Mouse (Mus musculus): ENCODE measurements around the gene Ccr9.

Gene Ccr9

DNA sequence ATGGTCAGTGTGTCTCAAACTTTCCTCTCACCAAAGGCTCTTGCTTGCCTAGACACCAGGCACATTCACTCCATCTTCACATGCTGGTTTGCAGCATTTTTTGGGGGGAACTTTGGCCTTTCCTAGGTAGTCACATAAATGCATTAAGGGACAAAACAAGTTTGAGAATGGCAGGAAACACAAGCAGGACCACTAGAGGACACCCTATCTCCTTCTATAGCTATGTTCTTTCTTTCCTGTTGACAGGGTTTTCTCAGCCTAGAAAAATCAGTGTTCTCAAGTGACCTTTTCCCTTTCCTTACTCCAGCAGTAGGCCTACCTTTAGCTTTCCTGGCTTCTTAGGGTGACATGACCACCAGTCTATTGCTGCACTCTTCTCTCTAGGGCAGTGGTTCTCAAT is 124.7 kb downstream of the Ccr9 start:
- no peak for DNase-seq (ENCODE audit: low spot score)

DNA sequence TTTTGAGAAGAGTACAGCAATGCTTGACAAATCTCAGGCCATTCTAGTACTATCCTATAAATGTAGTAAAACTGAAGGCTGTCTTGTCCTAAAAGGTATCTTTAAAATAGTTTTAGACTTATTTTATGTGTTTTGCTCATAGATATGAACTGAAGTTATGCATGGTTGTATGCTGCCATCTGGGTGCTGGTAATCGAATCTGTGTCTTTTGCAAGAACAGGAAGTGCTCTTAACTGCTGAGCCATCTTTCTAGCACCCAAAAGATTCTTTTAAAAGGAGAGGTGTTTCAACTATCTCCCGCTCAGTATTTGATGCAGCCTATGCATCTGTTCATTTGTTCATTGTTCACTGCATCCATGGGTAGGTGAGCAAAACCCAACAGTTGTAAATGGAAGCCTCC is 127.0 kb downstream of the Ccr9 start:
- no peak for DNase-seq (ENCODE audit: low spot score)

DNA sequence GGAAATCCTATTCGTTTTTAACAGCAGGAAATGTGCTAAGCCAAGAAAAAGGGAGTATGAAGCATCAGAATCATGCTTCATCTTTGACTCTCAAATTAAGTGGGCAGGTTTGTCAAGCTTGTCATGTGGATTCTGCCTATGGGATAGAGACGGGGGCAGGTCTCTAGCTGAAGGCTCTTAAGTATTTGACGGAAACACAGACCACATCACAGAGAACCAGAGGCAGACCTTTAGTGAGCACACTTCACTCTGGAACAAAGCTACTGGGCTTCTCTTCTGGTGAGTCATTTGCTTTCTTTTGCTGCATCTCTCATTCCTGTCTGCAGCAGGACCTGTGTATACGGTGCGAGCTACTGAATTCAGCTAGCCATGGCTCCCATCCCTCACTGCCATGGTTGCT is 128.0 kb downstream of the Ccr9 start, which contains the start of gene Cxcr6:
TSS of gene Cxcr6 (plus strand) at position 209 of the 400 bp plus-strand sequence.
- DNase-seq (ENCODE audit: low spot score), result no peak

DNA sequence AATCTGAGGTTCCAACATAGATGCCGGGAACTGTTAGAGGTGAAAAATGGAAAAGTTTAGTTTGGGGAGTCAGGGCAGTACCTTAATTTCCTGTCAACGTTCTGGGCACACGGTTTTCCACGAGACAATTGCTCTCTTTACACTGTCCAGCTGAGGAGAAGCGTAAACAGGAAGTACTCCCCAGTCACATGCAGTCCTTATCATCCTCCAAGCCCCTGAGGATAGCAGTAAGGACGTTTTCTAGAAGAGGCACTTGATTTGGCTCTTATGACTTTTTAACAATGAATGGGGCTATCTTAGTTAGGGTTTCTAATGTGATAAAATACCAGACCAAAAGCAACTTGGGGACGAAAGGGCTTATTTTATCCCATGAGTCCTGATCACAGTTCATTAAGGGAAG is 130.3 kb downstream of the Ccr9 start:
- no peak for DNase-seq (ENCODE audit: low spot score)

DNA sequence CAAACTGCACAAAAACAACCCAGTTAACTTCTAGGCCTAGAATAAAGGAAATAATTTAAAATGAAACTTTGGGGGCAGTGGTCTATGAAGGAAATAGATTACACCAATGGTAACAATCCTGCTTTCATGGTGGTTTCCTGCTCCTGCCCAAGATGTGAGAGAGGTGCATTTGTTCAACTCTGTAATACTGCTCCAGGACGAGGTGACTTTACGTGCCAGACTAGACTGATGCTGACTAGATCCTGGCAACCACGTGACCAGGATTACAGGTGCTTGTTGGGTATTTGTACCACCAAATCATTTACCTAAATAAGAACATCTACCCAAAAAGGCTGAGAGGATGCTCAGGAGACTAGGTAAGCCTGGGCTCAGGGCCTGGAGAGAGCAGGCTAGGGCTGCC is 133.6 kb downstream of the Ccr9 start:
- DNase-seq (ENCODE audit: low spot score), result no peak

DNA sequence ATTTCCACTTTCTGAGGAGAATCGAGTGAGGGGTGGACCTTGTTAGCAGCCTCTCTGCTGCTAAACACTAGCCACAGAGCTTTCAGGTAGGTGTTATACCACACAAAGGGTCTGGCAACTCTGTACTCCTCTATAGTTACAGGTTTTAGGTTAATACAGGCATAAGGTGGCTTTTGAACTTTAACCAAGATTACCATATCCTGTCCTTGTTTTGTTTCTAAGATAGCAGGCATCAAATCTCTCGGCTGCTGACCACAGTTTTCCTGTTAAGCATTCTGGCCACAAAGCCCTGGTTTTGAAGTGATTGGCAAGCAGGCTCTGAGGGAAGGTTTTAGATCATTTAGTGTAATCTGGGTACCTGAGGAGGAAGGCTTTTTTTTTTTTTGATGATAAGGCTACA is 136.1 kb downstream of the Ccr9 start:
- no peak for DNase-seq (ENCODE audit: low spot score)

DNA sequence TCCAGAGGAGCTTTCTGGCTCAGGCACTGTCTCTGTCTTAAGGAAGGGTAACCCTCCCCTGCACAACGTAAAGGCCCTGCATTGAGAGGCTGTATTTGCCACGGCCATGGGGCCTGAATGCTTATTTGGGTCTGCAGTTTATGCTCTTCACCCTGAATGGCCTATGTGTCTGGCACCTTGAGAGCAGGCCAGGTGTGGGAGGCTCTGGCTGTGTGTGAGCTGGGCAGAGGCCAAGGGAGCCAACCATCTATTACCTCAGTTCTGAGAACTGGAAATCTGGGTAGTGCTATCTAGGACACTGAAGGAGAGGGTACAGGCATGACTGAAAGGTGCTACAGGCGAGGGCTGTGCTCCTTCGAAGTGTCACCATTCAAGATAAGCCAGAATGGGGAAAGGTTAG is 136.6 kb downstream of the Ccr9 start:
- no peak for DNase-seq (ENCODE audit: low spot score)

DNA sequence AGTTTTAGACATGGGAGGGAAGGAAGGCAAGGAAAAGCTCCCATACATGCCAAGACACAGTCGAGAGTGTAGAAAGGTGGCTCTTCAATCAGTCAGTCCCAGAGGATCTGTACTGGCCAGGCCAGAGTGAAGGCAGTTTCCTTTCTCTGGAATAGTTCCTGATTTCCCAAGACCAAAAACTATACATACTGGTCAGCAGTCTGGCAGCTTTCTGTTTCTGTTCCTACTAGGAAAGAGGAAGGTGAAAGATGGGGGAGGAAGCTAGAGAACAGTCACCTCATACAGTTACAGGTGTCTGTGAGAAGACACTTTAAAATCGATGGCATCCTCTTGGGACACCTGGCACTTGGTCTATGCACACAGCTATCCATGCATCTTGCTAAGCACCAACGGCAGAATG is 137.2 kb downstream of the Ccr9 start:
- no peak for DNase-seq (ENCODE audit: low spot score)

DNA sequence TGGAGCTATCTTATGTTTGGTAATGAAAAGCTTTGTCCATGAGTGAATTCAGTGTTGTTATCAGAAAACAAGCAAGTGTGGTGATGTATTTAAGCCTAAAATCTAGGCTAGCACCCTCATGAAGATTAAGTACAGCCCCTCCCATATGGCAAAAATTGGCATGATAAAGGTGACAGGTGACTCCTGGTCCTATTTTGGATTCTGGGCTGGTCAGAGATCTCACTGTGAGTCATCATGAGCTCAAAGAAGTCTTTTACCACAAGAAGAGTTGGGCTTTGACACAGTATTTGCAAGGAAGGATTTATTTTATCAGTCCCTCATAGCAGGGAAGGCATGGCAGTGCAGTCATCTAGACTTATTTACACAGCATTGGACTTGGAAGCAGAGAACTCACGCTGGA is 137.8 kb downstream of the Ccr9 start:
- no peak for DNase-seq (ENCODE audit: low spot score)

DNA sequence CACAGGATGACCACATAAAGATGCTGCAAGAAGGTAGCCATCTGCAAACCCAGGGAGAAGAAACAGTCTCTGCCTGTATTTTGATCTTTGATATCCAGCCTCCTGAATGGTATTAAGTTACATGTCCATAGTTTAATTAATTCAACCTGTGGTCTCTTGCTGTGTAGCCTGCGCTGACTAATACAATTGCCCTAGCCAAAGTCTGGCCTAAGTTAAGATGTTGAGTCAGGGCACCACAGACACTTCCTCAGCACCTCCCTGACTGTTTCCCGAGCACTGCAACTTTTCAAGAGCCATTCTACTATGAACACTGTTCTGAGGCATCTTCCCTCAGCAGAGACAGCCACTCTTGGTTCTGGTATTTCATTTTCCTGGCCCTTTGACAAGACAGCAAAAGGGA is 140.4 kb downstream of the Ccr9 start:
- no peak for DNase-seq (ENCODE audit: low spot score)

DNA sequence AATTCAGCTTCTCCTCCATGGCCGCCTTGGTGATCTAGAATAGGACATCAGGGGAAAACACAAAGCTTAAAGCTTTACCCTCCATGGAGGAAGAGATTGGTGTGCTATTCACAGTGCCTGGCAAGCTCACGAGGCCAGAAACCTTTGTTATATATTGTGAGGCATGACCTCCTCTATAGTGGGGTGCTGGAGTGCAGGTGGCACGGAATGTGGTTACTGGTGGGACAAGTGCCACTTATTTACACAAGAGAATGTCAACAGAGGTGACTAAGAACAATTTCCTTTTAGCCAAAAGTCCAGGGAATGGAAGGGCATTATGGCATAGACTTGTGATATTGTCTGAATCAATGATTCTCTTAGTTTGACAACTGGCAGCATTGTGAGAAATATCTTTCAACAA is 148.4 kb downstream of the Ccr9 start:
- no peak for DNase-seq (ENCODE audit: low spot score)

DNA sequence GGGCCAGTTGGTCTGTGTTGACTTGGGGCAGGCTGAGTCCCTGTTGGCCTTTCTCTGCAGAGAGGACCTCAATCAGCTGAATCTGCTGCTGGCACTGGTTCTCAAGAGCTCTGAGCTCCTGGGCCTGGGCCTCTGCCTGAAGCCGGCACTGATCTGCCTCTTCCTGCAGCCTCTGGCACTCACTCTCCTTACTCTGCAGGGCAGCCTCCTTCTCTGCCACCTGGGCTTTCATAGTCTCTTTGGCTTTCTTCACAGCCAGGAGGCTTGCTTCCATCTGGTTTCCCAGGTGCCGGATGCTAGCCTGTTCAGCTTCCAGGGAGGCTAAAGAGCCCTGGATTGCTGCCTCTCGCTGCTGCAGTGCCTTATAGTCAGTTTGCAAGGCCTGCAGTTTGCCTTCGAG is 150.7 kb downstream of the Ccr9 start:
- DNase-seq (ENCODE audit: low spot score), result no peak

Measured in ovary, adult 18-20 months (tissue).